Mouse (Mus musculus): ENCODE measurements around the gene Gm3099. TPM values are rescaled to one million over a fixed set of nuclear protein-coding genes. Genes with fewer than 3 reads are reported as not detected.
"Not testable (repeated sequence)": the region's sequence is repeated elsewhere in the genome, so short reads cannot be mapped to it uniquely, and the experiment has no call there.

Gm3099 gene
- not detected in 2 replicates for total RNA-seq (2015)
- not detected in 2 replicates for total RNA-seq (2017)

GRCm38 (mm10) chr14:3998094-3998493 is at the start of gene Gm3099:
Gene Gm3099, plus strand, starts transcription at chr14:3998394.
- not testable (repeated sequence) for ATAC-seq (replicated peaks; ENCODE audit: poor library complexity)

DNA sequence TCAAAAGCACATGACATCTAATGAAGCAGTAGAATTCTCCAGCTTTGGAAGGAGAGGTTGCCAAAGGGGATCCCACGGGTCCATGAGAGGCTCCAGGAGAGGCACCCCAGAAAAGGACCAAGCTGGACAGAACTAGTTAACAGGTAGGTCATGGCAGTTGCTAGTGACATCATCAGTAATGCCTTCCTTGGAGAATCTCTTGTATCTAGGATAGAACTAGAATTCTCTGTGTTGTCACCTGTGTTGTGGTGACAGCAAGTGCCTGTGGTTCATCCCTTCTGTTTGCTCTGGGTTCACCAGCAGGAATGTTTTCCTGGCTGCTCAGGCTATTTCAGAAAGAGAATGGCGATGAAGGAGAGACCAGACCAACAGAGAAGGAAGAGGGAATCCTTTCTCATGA is 34.9 kb upstream of the Gm3099 start, which contains the start of gene Gm3095:
TSS of gene Gm3095 (plus strand) at position 301 of the 400 bp plus-strand sequence.
- ATAC-seq (replicated peaks; ENCODE audit: poor library complexity), result not testable (repeated sequence)

- not testable (repeated sequence) for ATAC-seq (replicated peaks; ENCODE audit: poor library complexity)
Observed at GRCm38 (mm10) chr14:4023641-4024040, 25.4 kb downstream of the Gm3099 start, which contains the start of gene Gm5796. Gene Gm5796, plus strand, starts transcription at chr14:4023941.

Other genes starting within 250 kb of the Gm3099 start
- not detected in 2 replicates for gene Gm3002, start 188.3 kb upstream of the Gm3099 start, total RNA-seq (2015)
- not detected in 2 replicates for gene Gm3002, start 188.3 kb upstream of the Gm3099 start, total RNA-seq (2017)
- gene Gm3033, start 152.1 kb upstream of the Gm3099 start, total RNA-seq (2015), result not detected in 2 replicates
- gene Gm3033, start 152.1 kb upstream of the Gm3099 start, total RNA-seq (2017), result not detected in 2 replicates
- not detected in 2 replicates for gene Gm2916, start 114.2 kb upstream of the Gm3099 start, total RNA-seq (2015)
- not detected in 2 replicates for gene Gm2916, start 114.2 kb upstream of the Gm3099 start, total RNA-seq (2017)
- not detected in 2 replicates for gene Gm3029, start 66.6 kb upstream of the Gm3099 start, total RNA-seq (2015)
- not detected in 2 replicates for gene Gm3029, start 66.6 kb upstream of the Gm3099 start, total RNA-seq (2017)
- not detected in 2 replicates for gene Gm3095, start 34.8 kb upstream of the Gm3099 start, total RNA-seq (2015)
- not detected in 2 replicates for gene Gm3095, start 34.8 kb upstream of the Gm3099 start, total RNA-seq (2017)
- not detected in 2 replicates for gene Gm5796, start 25.5 kb downstream of the Gm3099 start, total RNA-seq (2015)
- 0.08 TPM in 1 of 2 replicates, not detected in the other for gene Gm5796, start 25.5 kb downstream of the Gm3099 start, total RNA-seq (2017)
- not detected in 2 replicates for gene Gm3115, start 85.7 kb downstream of the Gm3099 start, total RNA-seq (2015)
- gene Gm3115, start 85.7 kb downstream of the Gm3099 start, total RNA-seq (2017), result not detected in 2 replicates
- gene Gm8108, start 112.1 kb downstream of the Gm3099 start, total RNA-seq (2015), result not detected in 2 replicates
- gene Gm8108, start 112.1 kb downstream of the Gm3099 start, total RNA-seq (2017), result not detected in 2 replicates
- gene Gm3127, start 166.6 kb downstream of the Gm3099 start, total RNA-seq (2015), result not detected in 2 replicates
- gene Gm3127, start 166.6 kb downstream of the Gm3099 start, total RNA-seq (2017), result not detected in 2 replicates
- not detected in 2 replicates for gene Gm2974, start 184.2 kb downstream of the Gm3099 start, total RNA-seq (2015)
- 0.64 TPM in 1 of 2 replicates, not detected in the other for gene Gm2974, start 184.2 kb downstream of the Gm3099 start, total RNA-seq (2017)